In the genomic region with DNA sequence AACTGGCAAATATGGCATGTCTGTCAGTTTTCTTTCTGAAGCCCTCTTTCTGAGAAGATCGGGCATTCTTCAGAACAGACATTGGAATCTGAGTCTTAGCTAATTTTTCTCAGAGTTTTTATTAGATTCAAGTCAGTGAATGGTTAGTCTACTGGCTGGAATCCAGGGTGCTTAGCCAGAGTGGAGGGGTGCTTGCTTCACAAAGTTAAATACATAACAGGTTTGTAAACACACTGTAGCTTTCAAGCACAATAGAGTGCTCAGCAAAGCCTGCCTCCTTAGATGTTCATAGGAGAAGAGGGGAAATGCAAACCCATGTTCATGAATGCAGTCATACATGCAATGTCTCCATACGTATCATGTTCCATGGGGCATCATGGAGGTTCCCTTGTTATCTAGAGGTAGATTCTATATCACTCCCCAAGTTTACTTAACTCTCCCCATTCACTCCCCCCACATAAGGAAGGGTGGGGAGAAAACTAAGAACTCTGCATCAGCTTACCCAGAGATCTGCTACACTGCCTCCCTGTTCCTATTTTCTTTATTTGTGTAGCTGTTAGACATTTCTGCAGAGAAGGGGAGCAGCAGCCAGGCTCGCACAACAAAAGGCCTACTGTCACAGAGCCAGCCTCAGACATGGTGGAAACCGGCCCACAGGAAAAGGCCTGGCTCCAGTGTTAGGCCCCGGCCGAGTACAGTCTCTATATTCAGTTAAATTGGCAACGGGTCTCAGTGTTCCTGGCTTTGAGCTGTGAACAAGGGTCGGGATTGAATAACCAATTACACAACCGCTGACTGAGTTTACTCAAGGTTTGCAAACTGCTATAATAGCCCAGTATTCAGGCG, we compare ENCODE assay signal across 8 mouse cellular contexts.
DNase-seq lines count a peak whose midpoint lies in the region; ATAC-seq lines count a peak whose summit lies in the region.

No protein-coding gene starts in this region.

- H3K9ac ChIP-seq in heart, embryonic 12.5 days, result no peak overlapping the region
- no peak overlapping the region for H3K9ac ChIP-seq in limb, embryonic 15.5 days
- H3K9ac ChIP-seq in neural tube, embryonic 14.5 days (replicated peaks; ENCODE audit: low read depth, low read length), result no peak overlapping the region

- H3K36me3 ChIP-seq in heart, embryonic 12.5 days, result no peaks in the 10 kb centered on the region
- no peaks in the 10 kb centered on the region for H3K36me3 ChIP-seq in limb, embryonic 15.5 days
- H3K36me3 ChIP-seq in neural tube, embryonic 14.5 days (ENCODE audit: control insufficient read depth, insufficient read depth, low read length), result no peaks in the 10 kb centered on the region

- H3K27me3 ChIP-seq in heart, embryonic 12.5 days (replicated peaks), result no peaks in the 10 kb centered on the region
- no peaks in the 10 kb centered on the region for H3K27me3 ChIP-seq in limb, embryonic 15.5 days
- H3K27me3 ChIP-seq in neural tube, embryonic 14.5 days (ENCODE audit: control insufficient read depth, insufficient read depth, low read length), result no peaks in the 10 kb centered on the region

- no peak overlapping the region for H3K4me3 ChIP-seq in heart, embryonic 12.5 days
- no peak overlapping the region for H3K4me3 ChIP-seq in limb, embryonic 15.5 days
- no peak overlapping the region for H3K4me3 ChIP-seq in neural tube, embryonic 14.5 days (ENCODE audit: low read depth, low read length)

- DNase-seq in adrenal gland, adult 2 months, result peak; percentile 52
- DNase-seq in adrenal gland, adult 8-10 months, result no peak
- peak; percentile 97 for DNase-seq in fibroblast of lung, adult 2 months (ENCODE audit: low read depth)
- peak; percentile 52 for DNase-seq in kidney, postnatal 14 days
- no peak for DNase-seq in spleen, postnatal 14 days (ENCODE audit: low spot score in 2 of 2)

- ATAC-seq in heart, embryonic 12.5 days (ENCODE audit: insufficient number of reproducible peaks, low FRiP score), result peak; percentile 55; the same call in 1 of the 2 replicates
- peak; percentile 91 for ATAC-seq in limb, embryonic 15.5 days (ENCODE audit: insufficient number of reproducible peaks, low FRiP score, low TSS enrichment, low read depth)
- peak; percentile 88 for ATAC-seq in neural tube, embryonic 14.5 days (ENCODE audit: low read depth)

- no peaks in the 10 kb centered on the region for H3K9me3 ChIP-seq in heart, embryonic 12.5 days (replicated peaks)
- H3K9me3 ChIP-seq in limb, embryonic 15.5 days, result no peaks in the 10 kb centered on the region
- no peaks in the 10 kb centered on the region for H3K9me3 ChIP-seq in neural tube, embryonic 14.5 days (ENCODE audit: control insufficient read depth, low read length)

- no peak overlapping the region for H3K4me2 ChIP-seq in heart, embryonic 12.5 days
- no peak overlapping the region for H3K4me2 ChIP-seq in limb, embryonic 15.5 days
- H3K4me2 ChIP-seq in neural tube, embryonic 14.5 days (ENCODE audit: low read depth, low read length), result no peak overlapping the region

- WGBS in heart, embryonic 12.5 days, result 58% methylated on average over 10 of the region's 10 CpGs
- WGBS in limb, embryonic 15.5 days, result 53% methylated on average over 10 of the region's 10 CpGs
- WGBS in neural tube, embryonic 14.5 days, result 44% methylated on average over 10 of the region's 10 CpGs

- peak overlapping the region; percentile 60 for H3K27ac ChIP-seq in heart, embryonic 12.5 days (ENCODE audit: poor library complexity, severe bottlenecking)
- peak overlapping the region; percentile 89 for H3K27ac ChIP-seq in limb, embryonic 15.5 days
- peak overlapping the region; percentile 69 for H3K27ac ChIP-seq in neural tube, embryonic 14.5 days (ENCODE audit: low read depth, low read length)

- H3K4me1 ChIP-seq in heart, embryonic 12.5 days (replicated peaks), result peaks cover 9% of the 10 kb centered on the region
- H3K4me1 ChIP-seq in limb, embryonic 15.5 days, result no peaks in the 10 kb centered on the region; the same call in 1 of the 2 replicates
- H3K4me1 ChIP-seq in neural tube, embryonic 14.5 days (ENCODE audit: control insufficient read depth, insufficient read depth, low read length), result no peaks in the 10 kb centered on the region

Comparison
In these comparisons a context has a peak if more than half of its experiments do, and no peak if none do; other contexts are left out.
1. DNase-seq: peak in adrenal gland, adult 2 months (single experiment), fibroblast of lung, adult 2 months (single experiment) and kidney, postnatal 14 days (single experiment); none in adrenal gland, adult 8-10 months (single experiment) and spleen, postnatal 14 days (0 of 2).
2. Peak in every context shown above with its lines, with median percentiles within 50 percentile points of each other: ATAC-seq and H3K27ac ChIP-seq.